In the genomic region with DNA sequence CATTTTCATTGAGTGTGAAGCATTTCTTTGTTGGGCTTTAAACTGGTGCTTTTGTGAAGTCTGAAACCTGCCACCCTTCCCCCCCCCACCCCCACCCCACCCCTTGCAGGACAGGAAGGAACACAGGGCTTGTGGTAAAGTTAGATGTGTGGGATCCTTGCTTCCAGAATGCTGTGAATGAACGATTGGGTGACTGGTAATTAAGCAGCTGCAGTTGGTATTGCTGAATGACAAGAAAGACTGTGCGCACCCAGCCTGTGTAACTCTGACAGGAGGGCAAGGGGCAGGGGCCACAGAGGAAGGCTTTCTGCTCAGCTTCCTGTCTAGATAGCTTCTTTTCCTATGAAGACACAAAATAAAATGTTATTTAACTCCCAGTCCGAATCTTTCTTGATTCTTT, we compare ENCODE assay signal across 32 mouse cellular contexts.
DNase-seq lines count a peak whose midpoint lies in the region; ATAC-seq and TF ChIP-seq lines count a peak whose summit lies in the region.
"Had no signal": no experiment of that assay in that cellular context is flagged by ENCODE, and none has a peak within 500 bp of the region (broad histone marks: within the 10 kb centered on the region; RNA-seq: fewer than 3 reads in every experiment).

No protein-coding gene starts in this region.

- H3K4me2 ChIP-seq in hindbrain, postnatal 0 days (ENCODE audit: low read depth, low read length): no peak overlapping the region
- no peak overlapping the region for H3K4me2 ChIP-seq in midbrain, embryonic 12.5 days (replicated peaks)
- H3K4me2 ChIP-seq: heart, embryonic 13.5 days; hindbrain, embryonic 15.5 days; liver, embryonic 12.5 days; midbrain, embryonic 15.5 days; neural tube, embryonic 15.5 days had no signal

- no peak for TF ChIP-seq CTCF in hindbrain, postnatal 0 days (IDR thresholded peaks at IDR 0.05; ENCODE audit: low read depth)

- no peaks in the 10 kb centered on the region for H3K36me3 ChIP-seq in hindbrain, embryonic 10.5 days
- no peaks in the 10 kb centered on the region for H3K36me3 ChIP-seq in hindbrain, postnatal 0 days (ENCODE audit: insufficient read depth, low read length)
- no peaks in the 10 kb centered on the region for H3K36me3 ChIP-seq in midbrain, embryonic 12.5 days
- no peaks in the 10 kb centered on the region for H3K36me3 ChIP-seq in midbrain, embryonic 10.5 days
- H3K36me3 ChIP-seq: heart, embryonic 13.5 days; hindbrain, embryonic 15.5 days; liver, embryonic 12.5 days; midbrain, embryonic 15.5 days; neural tube, embryonic 15.5 days had no signal

- H3K9me3 ChIP-seq in hindbrain, embryonic 10.5 days: 0 out of 2 replicates have a peak, but pooled peaks cover 5% of the 10 kb centered on the region
- no peaks in the 10 kb centered on the region for H3K9me3 ChIP-seq in hindbrain, postnatal 0 days (ENCODE audit: low read length)
- peaks cover 7% of the 10 kb centered on the region; the same call in 1 of the 2 replicates for H3K9me3 ChIP-seq in midbrain, embryonic 12.5 days
- H3K9me3 ChIP-seq in midbrain, embryonic 10.5 days (replicated peaks): no peaks in the 10 kb centered on the region
- H3K9me3 ChIP-seq: hindbrain, embryonic 15.5 days; liver, embryonic 12.5 days; midbrain, embryonic 15.5 days; neural tube, embryonic 15.5 days had no signal

- H3K27ac ChIP-seq in hindbrain, embryonic 10.5 days: no peak overlapping the region
- no peak overlapping the region for H3K27ac ChIP-seq in hindbrain, postnatal 0 days
- no peak overlapping the region for H3K27ac ChIP-seq in midbrain, embryonic 12.5 days (replicated peaks)
- no peak overlapping the region; the same call in 1 of the 2 replicates for H3K27ac ChIP-seq in midbrain, embryonic 10.5 days (replicated peaks)
- H3K27ac ChIP-seq: gastrocnemius, adult 2 months; heart, adult 2 months; heart, embryonic 13.5 days; hindbrain, embryonic 15.5 days; layer of hippocampus, adult 2 months; liver, embryonic 12.5 days; macrophage; midbrain, embryonic 15.5 days; neural tube, embryonic 15.5 days had no signal

- H3K27me3 ChIP-seq in hindbrain, embryonic 10.5 days (ENCODE audit: insufficient read depth, poor library complexity, severe bottlenecking): no peaks in the 10 kb centered on the region
- no peaks in the 10 kb centered on the region for H3K27me3 ChIP-seq in hindbrain, postnatal 0 days (ENCODE audit: insufficient read depth, low read length)
- no peaks in the 10 kb centered on the region for H3K27me3 ChIP-seq in midbrain, embryonic 12.5 days
- no peaks in the 10 kb centered on the region for H3K27me3 ChIP-seq in midbrain, embryonic 10.5 days (ENCODE audit: low read depth, poor library complexity, severe bottlenecking)
- H3K27me3 ChIP-seq: CH12.LX; heart, embryonic 13.5 days; hindbrain, embryonic 15.5 days; liver, embryonic 12.5 days; midbrain, embryonic 15.5 days; neural tube, embryonic 15.5 days had no signal

- H3K9ac ChIP-seq in hindbrain, postnatal 0 days (replicated peaks; ENCODE audit: low read length): no peak overlapping the region
- H3K9ac ChIP-seq in midbrain, embryonic 12.5 days (replicated peaks): no peak overlapping the region
- H3K9ac ChIP-seq: heart, embryonic 13.5 days; hindbrain, embryonic 15.5 days; liver, embryonic 12.5 days; liver, postnatal 0 days; midbrain, embryonic 15.5 days; neural tube, embryonic 15.5 days had no signal

- DNase-seq in embryo, embryonic 11 days: peak; percentile 17
- DNase-seq in embryo, embryonic 10 days (ENCODE audit: low spot score): no peak
- peak; percentile 6 for DNase-seq in hindbrain, embryonic 10.5 days (ENCODE audit: low spot score)
- DNase-seq in hindbrain, postnatal 0 days (ENCODE audit: low spot score): no peak
- DNase-seq in midbrain, embryonic 10.5 days (ENCODE audit: low spot score): no peak
- DNase-seq in layer of hippocampus, adult 9-10 months (ENCODE audit: low spot score): no peak
- DNase-seq: adrenal gland, postnatal 10 days; cerebellum, adult 11 months; cerebellum, adult 9-10 months; cerebellum, postnatal 36 days; gastrocnemius, adult 2 months; gastrocnemius, postnatal 36 days; heart, adult 2 months; heart, postnatal 10 days; kidney, adult 2 months; kidney, postnatal 25 days; layer of hippocampus, postnatal 36 days; left cerebral cortex, postnatal 4 days; liver, postnatal 0 days; retina, postnatal 1 day; spleen, adult 18-20 months; thymus, postnatal 14 days had no signal

- peaks cover 11% of the 10 kb centered on the region; the same call in 1 of the 2 replicates for H3K4me1 ChIP-seq in hindbrain, embryonic 10.5 days (replicated peaks)
- H3K4me1 ChIP-seq in hindbrain, postnatal 0 days (ENCODE audit: insufficient read depth, low read length): no peaks in the 10 kb centered on the region
- H3K4me1 ChIP-seq in midbrain, embryonic 12.5 days: peaks cover 11% of the 10 kb centered on the region
- peaks cover 7% of the 10 kb centered on the region; the same call in 1 of the 2 replicates for H3K4me1 ChIP-seq in midbrain, embryonic 10.5 days
- H3K4me1 ChIP-seq: heart, embryonic 13.5 days; hindbrain, embryonic 15.5 days; midbrain, embryonic 15.5 days; neural tube, embryonic 15.5 days had no signal

- WGBS in hindbrain, embryonic 10.5 days: 57% methylated on average over 3 of the region's 3 CpGs
- WGBS in hindbrain, postnatal 0 days: 57% methylated on average over 3 of the region's 3 CpGs
- WGBS in midbrain, embryonic 12.5 days: 57% methylated on average over 3 of the region's 3 CpGs
- 66% methylated on average over 3 of the region's 3 CpGs for WGBS in midbrain, embryonic 10.5 days

- no peak for ATAC-seq in hindbrain, postnatal 0 days
- 0 out of 2 replicates have a peak, but pooled peaks have one; percentile 23 for ATAC-seq in midbrain, embryonic 12.5 days (ENCODE audit: low FRiP score, low read depth)
- ATAC-seq: liver, embryonic 12.5 days; liver, postnatal 0 days; lung, postnatal 0 days; midbrain, embryonic 15.5 days had no signal

- H3K4me3 ChIP-seq in hindbrain, embryonic 10.5 days: no peak overlapping the region
- no peak overlapping the region for H3K4me3 ChIP-seq in hindbrain, postnatal 0 days (ENCODE audit: low read length)
- H3K4me3 ChIP-seq in midbrain, embryonic 12.5 days: no peak overlapping the region
- H3K4me3 ChIP-seq in midbrain, embryonic 10.5 days: no peak overlapping the region
- H3K4me3 ChIP-seq: gastrocnemius, adult 2 months; heart, adult 2 months; heart, embryonic 13.5 days; hindbrain, embryonic 15.5 days; layer of hippocampus, adult 2 months; liver, embryonic 12.5 days; midbrain, embryonic 15.5 days; neural tube, embryonic 15.5 days had no signal

Comparison
In these comparisons a context has a peak if more than half of its experiments do, and no peak if none do; other contexts are left out.
1. DNase-seq: peak in embryo, embryonic 11 days (single experiment) and hindbrain, embryonic 10.5 days (single experiment); none in embryo, embryonic 10 days (single experiment), hindbrain, postnatal 0 days (single experiment), midbrain, embryonic 10.5 days (single experiment) and layer of hippocampus, adult 9-10 months (single experiment).